Mouse (Mus musculus): ENCODE measurements around the gene Tnrc6b. TPM values are rescaled to one million over a fixed set of nuclear protein-coding genes. Genes with fewer than 3 reads are reported as not detected.

Gene Tnrc6b
- polyA plus RNA-seq, 1 experiment from 2014 or later, result 10.1 TPM

GRCm38 (mm10) chr15:80768216-80768615 lies 57.1 kb downstream of the Tnrc6b start:
- DNase-seq (ENCODE audit: low spot score) (no peak), ATAC-seq (no peak)
- no peak overlapping the region for H3K4me3 ChIP-seq (ENCODE audit: low read depth, low read length)
- no peaks in the 10 kb centered on the region; the same call in 1 of the 2 replicates for H3K4me1 ChIP-seq (ENCODE audit: insufficient read depth, low read depth, low read length)
- H3K27me3 ChIP-seq (replicated peaks; ENCODE audit: insufficient read depth, low read length), result no peaks in the 10 kb centered on the region
- WGBS, result 91% methylated on average over 3 of the region's 3 CpGs
- no peak overlapping the region for H3K9ac ChIP-seq (replicated peaks; ENCODE audit: low read depth)
- H3K27ac ChIP-seq (ENCODE audit: low read length), result no peak overlapping the region
- no peak for TF ChIP-seq EP300 (IDR thresholded peaks at IDR 0.05)
- TF ChIP-seq CTCF (IDR thresholded peaks at IDR 0.05), result no peak
- H3K9me3 ChIP-seq (ENCODE audit: low read length), result no peaks in the 10 kb centered on the region
- H3K4me2 ChIP-seq (replicated peaks; ENCODE audit: low read depth, low read length), result no peak overlapping the region
- no peaks in the 10 kb centered on the region for H3K36me3 ChIP-seq (ENCODE audit: insufficient read depth, low read length)

GRCm38 (mm10) chr15:80771926-80772441 lies 60.9 kb downstream of the Tnrc6b start:
- Histone ChIP-seq H3K4me1 (ENCODE audit: insufficient read depth, low read depth, low read length) (no peaks in the 10 kb centered on the region; the same call in 1 of the 2 replicates), H3K4me3 (ENCODE audit: low read depth, low read length) (no peak overlapping the region), H3K27me3 (replicated peaks; ENCODE audit: insufficient read depth, low read length) (no peaks in the 10 kb centered on the region), H3K4me2 (replicated peaks; ENCODE audit: low read depth, low read length) (no peak overlapping the region), H3K9me3 (ENCODE audit: low read length) (no peaks in the 10 kb centered on the region), H3K27ac (ENCODE audit: low read length) (no peak overlapping the region), H3K9ac (replicated peaks; ENCODE audit: low read depth) (no peak overlapping the region), H3K36me3 (ENCODE audit: insufficient read depth, low read length) (no peaks in the 10 kb centered on the region)
- WGBS, result 12% methylated on average over 1 of the region's 1 CpGs
- peak; percentile 25; the same call in 1 of the 2 replicates for ATAC-seq
- DNase-seq (ENCODE audit: low spot score), result peak; percentile 15
- TF ChIP-seq EP300 (IDR thresholded peaks at IDR 0.05) (no peak), CTCF (IDR thresholded peaks at IDR 0.05) (no peak)

- Histone ChIP-seq H3K4me1 (ENCODE audit: insufficient read depth, low read depth, low read length) (no peaks in the 10 kb centered on the region; the same call in 1 of the 2 replicates), H3K36me3 (ENCODE audit: insufficient read depth, low read length) (no peaks in the 10 kb centered on the region), H3K9ac (replicated peaks; ENCODE audit: low read depth) (no peak overlapping the region), H3K4me3 (ENCODE audit: low read depth, low read length) (no peak overlapping the region), H3K27me3 (replicated peaks; ENCODE audit: insufficient read depth, low read length) (no peaks in the 10 kb centered on the region), H3K4me2 (replicated peaks; ENCODE audit: low read depth, low read length) (no peak overlapping the region), H3K27ac (ENCODE audit: low read length) (no peak overlapping the region), H3K9me3 (ENCODE audit: low read length) (no peaks in the 10 kb centered on the region)
- WGBS, result 91% methylated on average over 1 of the region's 1 CpGs
- TF ChIP-seq EP300 (IDR thresholded peaks at IDR 0.05) (no peak), CTCF (IDR thresholded peaks at IDR 0.05) (no peak)
- DNase-seq (ENCODE audit: low spot score) (no peak), ATAC-seq (no peak)
Observed at GRCm38 (mm10) chr15:80774666-80775065, 63.6 kb downstream of the Tnrc6b start.

GRCm38 (mm10) chr15:80779006-80779405 lies 67.9 kb downstream of the Tnrc6b start:
- no peak overlapping the region for H3K9ac ChIP-seq (replicated peaks; ENCODE audit: low read depth)
- no peak overlapping the region for H3K27ac ChIP-seq (ENCODE audit: low read length)
- H3K27me3 ChIP-seq (replicated peaks; ENCODE audit: insufficient read depth, low read length), result no peaks in the 10 kb centered on the region
- H3K36me3 ChIP-seq (ENCODE audit: insufficient read depth, low read length), result no peaks in the 10 kb centered on the region
- H3K4me3 ChIP-seq (ENCODE audit: low read depth, low read length), result no peak overlapping the region
- ATAC-seq (no peak), DNase-seq (ENCODE audit: low spot score) (no peak)
- no peak overlapping the region for H3K4me2 ChIP-seq (replicated peaks; ENCODE audit: low read depth, low read length)
- TF ChIP-seq CTCF (IDR thresholded peaks at IDR 0.05) (no peak), EP300 (IDR thresholded peaks at IDR 0.05) (no peak)
- no peaks in the 10 kb centered on the region for H3K9me3 ChIP-seq (ENCODE audit: low read length)
- 34% methylated on average over 3 of the region's 3 CpGs for WGBS
- no peaks in the 10 kb centered on the region; the same call in 1 of the 2 replicates for H3K4me1 ChIP-seq (ENCODE audit: insufficient read depth, low read depth, low read length)

- Histone ChIP-seq H3K4me2 (replicated peaks; ENCODE audit: low read depth, low read length) (no peak overlapping the region), H3K27ac (ENCODE audit: low read length) (no peak overlapping the region), H3K9ac (replicated peaks; ENCODE audit: low read depth) (no peak overlapping the region), H3K4me3 (ENCODE audit: low read depth, low read length) (no peak overlapping the region), H3K27me3 (replicated peaks; ENCODE audit: insufficient read depth, low read length) (no peaks in the 10 kb centered on the region), H3K4me1 (ENCODE audit: insufficient read depth, low read depth, low read length) (peaks cover 4% of the 10 kb centered on the region; the same call in 1 of the 2 replicates), H3K9me3 (ENCODE audit: low read length) (no peaks in the 10 kb centered on the region), H3K36me3 (ENCODE audit: insufficient read depth, low read length) (no peaks in the 10 kb centered on the region)
- TF ChIP-seq EP300 (IDR thresholded peaks at IDR 0.05), result no peak
- TF ChIP-seq CTCF (IDR thresholded peaks at IDR 0.05), result no peak
- 85% methylated on average over 4 of the region's 5 CpGs for WGBS
- DNase-seq (ENCODE audit: low spot score) (no peak), ATAC-seq (no peak)
Observed at GRCm38 (mm10) chr15:80780154-80780751, 69.1 kb downstream of the Tnrc6b start.

- H3K36me3 ChIP-seq (ENCODE audit: insufficient read depth, low read length), result no peaks in the 10 kb centered on the region
- H3K27me3 ChIP-seq (replicated peaks; ENCODE audit: insufficient read depth, low read length), result no peaks in the 10 kb centered on the region
- WGBS, result 90% methylated on average over 5 of the region's 5 CpGs
- no peak for DNase-seq (ENCODE audit: low spot score)
- no peak overlapping the region for H3K4me3 ChIP-seq (ENCODE audit: low read depth, low read length)
- peaks cover 4% of the 10 kb centered on the region; the same call in 1 of the 2 replicates for H3K4me1 ChIP-seq (ENCODE audit: insufficient read depth, low read depth, low read length)
- no peak overlapping the region for H3K27ac ChIP-seq (ENCODE audit: low read length)
- no peak overlapping the region for H3K9ac ChIP-seq (replicated peaks; ENCODE audit: low read depth)
- TF ChIP-seq CTCF (IDR thresholded peaks at IDR 0.05), result no peak
- no peak for TF ChIP-seq EP300 (IDR thresholded peaks at IDR 0.05)
- no peaks in the 10 kb centered on the region for H3K9me3 ChIP-seq (ENCODE audit: low read length)
- ATAC-seq, result no peak
- H3K4me2 ChIP-seq (replicated peaks; ENCODE audit: low read depth, low read length), result no peak overlapping the region
Observed at GRCm38 (mm10) chr15:80781218-80781806, 70.2 kb downstream of the Tnrc6b start.

Measured in lung, postnatal 0 days (tissue).